Mouse (Mus musculus) intestine, postnatal 0 days (tissue): ENCODE measurements at regions not wholly inside any gene's neighbourhood (a gene's known extent, or its start where the extent isn't known, plus 50 kb on each side); places are given as distances from the start of the nearest gene placed in this dataset.

Experiments
- ATAC-seq: fragments of 200-750 bp; cut with Nextera tagmentation; 2 replicates; pipeline ENCODE4 v1.8.0; 2017; ENCODE audit warnings: mild to moderate bottlenecking, moderate TSS enrichment, moderate library complexity
- H3K27ac ChIP-seq: fragments of 300-500 bp; sonication (generic); 2 replicates; pipeline ENCODE4 v1.5.1; 2014; ENCODE audit warnings: mild to moderate bottlenecking, low read depth, low read length, moderate library complexity
- H3K27me3 ChIP-seq: fragments of 300-500 bp; sonication (generic); replicated peaks from 2 replicates; pipeline ENCODE4 v1.6.1; 2014; ENCODE audit warnings: low read length, mixed read lengths; ENCODE audit not compliant: control insufficient read depth, insufficient read depth
- H3K36me3 ChIP-seq: fragments of 300-500 bp; sonication (generic); 2 replicates; pipeline ENCODE4 v1.6.1; 2014; ENCODE audit warnings: mild to moderate bottlenecking, moderate library complexity; ENCODE audit not compliant: control insufficient read depth, insufficient read depth
- H3K4me1 ChIP-seq: fragments of 300-500 bp; sonication (generic); replicated peaks from 2 replicates; pipeline ENCODE4 v1.6.1; 2014; ENCODE audit warnings: antibody characterized with exemption, low read length, mixed read lengths; ENCODE audit not compliant: control insufficient read depth, insufficient read depth
- H3K4me2 ChIP-seq: fragments of 300-500 bp; sonication (generic); replicated peaks from 2 replicates; pipeline ENCODE4 v1.6.1; 2014; ENCODE audit warnings: low read depth, mild to moderate bottlenecking, moderate library complexity
- H3K4me3 ChIP-seq: fragments of 300-500 bp; sonication (generic); 2 replicates; pipeline ENCODE4 v1.5.1; 2014; ENCODE audit warnings: low read depth, low read length
- H3K9ac ChIP-seq: fragments of 300-500 bp; sonication (generic); 2 replicates; pipeline ENCODE4 v1.6.1; 2014; ENCODE audit warnings: mild to moderate bottlenecking, low read depth, low read length
- H3K9me3 ChIP-seq: fragments of 300-500 bp; sonication (generic); 2 replicates; pipeline ENCODE4 v1.6.1; 2016; ENCODE audit warnings: mixed run types; ENCODE audit not compliant: control insufficient read depth
- CTCF ChIP-seq: sonication (generic); IDR thresholded peaks from 2 replicates; pipeline ENCODE4 v1.5.1; 2016; ENCODE audit warnings: low read depth, mild to moderate bottlenecking, control low read depth, antibody characterized with exemption, moderate library complexity
- WGBS: fragments of 180-500 bp; shearing (Covaris S2); extraction: QIAGEN DNeasy Blood & Tissue Kit; methylation state at CpG from one replicate; pipeline ENCODE4 v1.1.7; 2014; 5-methylcytosine and 5-hydroxymethylcytosine counted together

DNA sequence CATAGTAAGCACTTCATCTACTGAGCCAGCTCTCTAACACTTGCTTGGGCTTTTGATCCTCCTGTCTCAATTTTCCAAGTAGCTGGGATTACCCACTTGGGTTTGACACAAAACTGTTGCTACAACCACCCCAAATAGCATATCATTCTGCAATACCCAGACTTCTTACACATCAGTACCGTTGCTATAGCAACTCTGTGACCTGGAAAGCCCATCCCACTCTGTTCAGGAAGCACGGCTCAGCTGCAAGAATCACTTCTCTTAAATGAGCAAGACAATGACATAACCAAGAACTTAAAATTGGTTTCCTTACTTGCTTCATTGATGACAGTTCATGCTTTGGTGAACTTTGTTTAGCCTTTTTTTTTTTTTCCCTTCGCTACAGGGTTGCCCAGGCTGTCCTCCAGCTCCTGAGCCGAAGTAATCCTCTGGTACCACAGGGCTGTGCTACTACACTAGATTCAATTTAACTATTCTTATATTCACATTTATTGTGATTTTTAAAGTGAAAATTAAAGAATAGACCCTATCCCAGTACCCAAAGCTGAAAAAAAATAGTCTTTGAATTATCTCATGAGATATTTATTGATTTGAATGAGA is 84.6 kb upstream of the Ccnd2 start:
- H3K4me1 ChIP-seq: no peaks in the 10 kb centered on the region
- H3K9me3 ChIP-seq: no peaks in the 10 kb centered on the region
- 79% methylated on average over 4 of the region's 4 CpGs for WGBS
- H3K27ac ChIP-seq: no peak overlapping the region
- no peak overlapping the region for H3K9ac ChIP-seq
- no peak for ATAC-seq
- no peak overlapping the region for H3K4me3 ChIP-seq
- no peaks in the 10 kb centered on the region for H3K27me3 ChIP-seq
- no peak for TF ChIP-seq CTCF
- no peak overlapping the region for H3K4me2 ChIP-seq
- no peaks in the 10 kb centered on the region for H3K36me3 ChIP-seq

DNA sequence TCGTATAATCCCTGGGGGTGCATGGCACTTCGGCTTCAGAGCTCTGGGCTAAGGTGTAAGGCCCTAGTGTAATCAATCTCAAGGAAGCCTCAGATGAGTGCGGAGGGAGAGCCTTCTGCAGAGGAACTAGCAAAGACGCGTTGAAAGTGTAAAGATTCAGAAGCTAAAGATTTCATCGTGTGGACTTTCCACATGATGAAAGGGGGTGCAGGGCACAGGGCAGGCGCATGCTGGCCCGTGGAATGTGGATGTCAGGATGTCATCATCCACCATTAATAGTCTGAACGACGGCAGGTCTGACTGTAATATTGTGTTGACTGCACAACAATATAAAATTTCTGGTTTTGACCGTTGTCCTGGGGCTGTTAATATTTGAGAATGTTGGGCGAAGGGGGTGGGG is 85.2 kb upstream of the Ccnd2 start:
- H3K9ac ChIP-seq: no peak overlapping the region
- H3K27ac ChIP-seq: no peak overlapping the region
- 80% methylated on average over 12 of the region's 12 CpGs for WGBS
- no peaks in the 10 kb centered on the region for H3K36me3 ChIP-seq
- no peak for ATAC-seq
- TF ChIP-seq CTCF: no peak
- H3K4me3 ChIP-seq: no peak overlapping the region
- H3K27me3 ChIP-seq: no peaks in the 10 kb centered on the region
- H3K4me2 ChIP-seq: no peak overlapping the region
- no peaks in the 10 kb centered on the region for H3K9me3 ChIP-seq
- H3K4me1 ChIP-seq: no peaks in the 10 kb centered on the region

DNA sequence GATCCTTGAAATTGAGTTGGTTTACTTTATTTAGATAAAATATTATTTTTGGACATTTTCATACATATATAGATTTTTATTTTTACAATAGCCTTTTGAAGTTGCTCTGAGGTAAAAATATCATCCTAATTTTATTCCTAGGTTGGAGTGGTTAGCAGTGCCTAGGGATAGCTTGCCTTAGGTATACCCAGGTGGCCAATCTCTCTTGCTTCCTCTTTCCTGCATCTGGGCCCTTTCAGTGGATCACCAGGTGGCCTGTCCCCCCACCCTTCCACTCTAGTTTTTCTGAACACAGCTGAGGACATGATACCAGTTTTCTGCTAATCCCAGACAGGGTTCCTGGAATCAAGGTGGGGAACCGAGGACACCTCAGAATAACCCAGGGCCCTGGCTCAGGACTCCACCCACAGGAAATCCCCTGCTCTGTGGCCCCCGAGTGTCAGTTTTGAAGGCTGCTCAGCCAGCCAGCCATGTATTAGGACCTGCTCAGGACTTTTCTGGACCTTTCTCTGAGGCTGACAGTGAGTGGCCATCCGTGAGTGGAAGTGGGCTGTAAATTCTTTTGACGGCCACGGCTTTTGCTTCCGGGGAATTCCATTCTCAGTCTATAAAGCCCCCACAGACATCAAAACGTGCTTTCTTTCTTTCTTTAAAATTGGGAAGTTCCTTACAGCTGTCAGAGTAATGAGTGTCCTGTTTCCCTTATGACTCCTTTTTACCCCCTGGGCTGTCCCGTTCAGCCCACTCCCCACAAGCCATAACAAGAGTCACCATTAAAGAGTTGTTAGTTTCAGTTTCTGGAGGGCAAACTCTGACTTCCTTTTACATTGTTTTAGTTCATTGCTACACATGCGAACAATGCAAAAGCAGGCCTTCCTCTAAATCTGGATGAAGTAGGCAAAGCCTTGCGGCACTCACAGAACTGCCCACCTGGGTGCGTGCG is 87.8 kb upstream of the Ccnd2 start:
- 69% methylated on average over 12 of the region's 12 CpGs for WGBS
- Histone ChIP-seq H3K27me3 (no peaks in the 10 kb centered on the region), H3K9ac (no peak overlapping the region), H3K36me3 (no peaks in the 10 kb centered on the region), H3K4me1 (no peaks in the 10 kb centered on the region), H3K4me2 (no peak overlapping the region), H3K4me3 (no peak overlapping the region), H3K27ac (no peak overlapping the region), H3K9me3 (no peaks in the 10 kb centered on the region)
- TF ChIP-seq CTCF: no peak
- ATAC-seq: no peak

DNA sequence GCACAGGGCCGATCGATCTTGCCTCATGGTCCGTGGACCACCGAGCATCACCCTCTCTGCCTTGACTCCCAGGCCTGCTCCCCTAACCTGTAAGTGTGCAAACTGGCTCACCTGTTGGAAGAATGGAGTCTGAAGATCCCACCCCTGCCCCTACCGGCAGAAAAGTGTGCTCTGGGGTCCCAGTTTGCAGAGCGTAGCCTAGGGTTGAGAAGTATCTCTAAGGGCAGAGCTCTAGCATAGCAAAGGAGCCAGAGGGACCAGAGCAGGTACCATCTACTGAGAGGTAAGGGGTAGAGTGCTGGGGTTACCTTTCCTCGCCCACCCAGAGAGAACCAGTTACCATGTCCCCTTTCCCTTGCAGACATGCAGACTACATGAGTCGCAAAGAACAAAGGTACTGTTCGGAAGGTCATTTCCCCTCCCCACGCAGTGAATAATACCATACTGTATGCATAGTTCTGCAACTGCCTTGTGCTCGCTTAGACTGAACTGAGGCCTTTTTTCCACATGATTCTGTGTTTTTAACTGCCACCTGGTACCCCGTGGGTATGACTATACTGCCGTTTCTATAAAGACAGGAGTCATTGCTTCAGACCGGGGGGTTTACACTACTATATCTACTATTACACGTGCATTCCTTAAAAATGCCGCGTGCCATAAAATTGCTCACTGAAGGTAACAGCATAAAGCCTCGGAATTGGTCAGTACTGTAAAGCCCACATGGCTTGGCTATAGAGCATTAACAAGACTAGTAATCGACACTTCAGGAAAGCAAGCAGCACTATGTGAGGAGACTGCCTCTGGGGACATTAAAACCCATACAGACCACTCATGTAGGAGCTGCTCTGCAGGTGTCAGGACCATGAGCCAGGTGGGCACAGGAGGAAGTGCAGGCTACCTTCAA is 88.7 kb upstream of the Ccnd2 start:
- Histone ChIP-seq H3K4me1 (0 out of 2 replicates have a peak, but pooled peaks cover 1% of the 10 kb centered on the region), H3K27me3 (no peaks in the 10 kb centered on the region), H3K4me3 (no peak overlapping the region), H3K9me3 (no peaks in the 10 kb centered on the region), H3K27ac (no peak overlapping the region), H3K4me2 (no peak overlapping the region), H3K9ac (no peak overlapping the region), H3K36me3 (no peaks in the 10 kb centered on the region)
- ATAC-seq: no peak
- WGBS: 85% methylated on average over 19 of the region's 19 CpGs
- TF ChIP-seq CTCF: no peak

- no peaks in the 10 kb centered on the region for H3K27me3 ChIP-seq
- no peaks in the 10 kb centered on the region for H3K36me3 ChIP-seq
- H3K9me3 ChIP-seq: no peaks in the 10 kb centered on the region
- no peak overlapping the region for H3K27ac ChIP-seq
- WGBS: 72% methylated on average over 14 of the region's 14 CpGs
- H3K4me3 ChIP-seq: no peak overlapping the region
- TF ChIP-seq CTCF: no peak
- H3K4me2 ChIP-seq: no peak overlapping the region
- ATAC-seq: no peak
- 0 out of 2 replicates have a peak, but pooled peaks cover 8% of the 10 kb centered on the region for H3K4me1 ChIP-seq
- no peak overlapping the region for H3K9ac ChIP-seq
These were observed 89.9 kb upstream of the Ccnd2 start for GRCm38 (mm10) chr6:127241693-127242425.
